Mouse (Mus musculus) thymus, postnatal 14 days (tissue): ENCODE data around the gene Rpusd1.
"Not testable (repeated sequence)": the region's sequence is repeated elsewhere in the genome, so short reads cannot be mapped to it uniquely, and the experiment has no call there.

Source experiments
- DNase-seq: peaks from one replicate; pipeline ENCODE4 v3.0.0; 2021

Gene Rpusd1

GRCm38 (mm10) chr17:25738861-25739260 is 11.4 kb downstream of the Rpusd1 start:
- no peak for DNase-seq

GRCm38 (mm10) chr17:25741471-25741870 is 14.0 kb downstream of the Rpusd1 start:
- DNase-seq = not testable (repeated sequence)

- no peak for DNase-seq
These were observed 16.4 kb downstream of the Rpusd1 start for GRCm38 (mm10) chr17:25743831-25744230.

- DNase-seq = no peak
These were observed 16.8 kb downstream of the Rpusd1 start for GRCm38 (mm10) chr17:25744311-25744710.

GRCm38 (mm10) chr17:25748238-25748637 is 20.8 kb downstream of the Rpusd1 start:
- no peak for DNase-seq

DNA sequence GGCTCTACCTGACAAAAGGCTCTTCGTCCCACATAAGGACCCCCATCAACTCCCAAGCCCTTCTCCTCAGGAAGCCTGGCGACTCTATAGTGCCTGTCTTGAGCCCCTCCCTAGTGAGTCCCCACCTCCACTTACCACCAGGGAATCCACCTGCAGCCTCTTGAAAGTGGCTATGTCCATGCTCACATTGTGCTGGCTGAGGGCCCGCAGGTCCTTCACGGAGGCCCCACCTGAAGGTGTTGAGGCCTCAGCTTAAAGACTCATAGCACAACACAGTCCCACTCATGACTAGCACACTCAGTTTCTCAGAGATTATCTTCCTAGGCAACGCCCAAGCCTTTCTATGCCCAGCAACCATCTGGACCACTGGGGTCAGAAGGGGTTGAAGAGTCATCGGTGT is 21.8 kb downstream of the Rpusd1 start:
- no peak for DNase-seq

DNA sequence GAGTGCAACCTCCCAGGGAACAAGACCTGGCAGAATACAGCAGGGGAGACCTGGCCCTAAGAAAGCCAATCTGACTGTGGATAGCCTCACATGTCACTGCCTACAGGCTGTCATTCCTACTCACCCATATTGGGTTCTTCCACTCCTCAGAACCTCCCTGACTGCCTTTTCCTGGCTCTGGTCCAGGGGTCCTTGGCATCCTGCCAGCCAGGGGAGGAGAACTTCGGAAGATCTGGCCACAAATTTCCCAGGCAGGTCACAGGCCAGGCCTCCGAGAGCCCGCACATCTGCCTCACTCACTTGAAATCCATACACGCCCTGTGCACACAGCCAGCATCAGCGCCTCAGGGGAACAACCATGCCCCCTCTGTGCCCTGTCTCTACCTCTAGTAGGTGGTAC is 24.0 kb downstream of the Rpusd1 start:
- no peak for DNase-seq

DNA sequence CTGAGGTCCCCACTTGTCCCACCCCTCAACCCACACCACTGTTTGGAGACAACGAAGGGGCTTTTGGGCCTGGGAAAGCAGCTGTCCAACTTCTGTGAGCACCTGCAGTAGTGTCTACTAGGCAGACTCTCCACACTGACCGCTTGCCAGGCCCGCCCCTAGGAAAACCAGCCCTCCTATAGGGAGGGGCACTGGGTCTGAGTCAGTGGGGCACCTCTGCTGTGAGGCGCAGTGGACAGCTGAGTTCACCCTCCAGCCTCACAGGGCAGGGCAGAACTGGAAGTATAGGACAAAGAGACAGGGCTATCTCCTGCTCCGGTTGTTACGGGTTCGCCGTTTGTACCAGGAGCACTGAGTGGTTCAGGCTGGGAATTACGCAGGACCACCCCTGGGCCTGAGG is 26.8 kb downstream of the Rpusd1 start, which contains the start of gene Msln:
TSS of gene Msln (minus strand) at position 138 of the 400 bp plus-strand sequence.
- no peak for DNase-seq

DNA sequence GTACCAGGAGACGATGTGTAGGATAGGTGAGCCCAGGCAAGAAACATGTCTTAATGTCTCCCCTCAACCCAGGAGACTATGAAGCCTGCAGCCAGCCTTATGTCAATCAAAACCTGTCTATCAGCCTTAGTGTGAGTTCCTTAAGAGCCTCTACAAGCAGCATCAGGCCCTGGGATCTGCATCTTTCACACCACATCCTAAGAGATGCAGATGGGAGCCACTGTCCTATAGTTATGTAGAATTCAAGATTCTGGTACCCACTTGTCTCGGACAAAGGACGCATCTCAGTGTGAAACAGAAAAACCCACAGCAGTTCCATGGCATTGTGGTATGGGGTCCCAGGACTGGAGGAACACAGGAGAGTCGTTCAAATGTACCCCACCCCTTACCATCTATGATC is 27.6 kb downstream of the Rpusd1 start:
- no peak for DNase-seq

GRCm38 (mm10) chr17:25755627-25756377 is 28.3 kb downstream of the Rpusd1 start:
- DNase-seq = no peak

- no peak for DNase-seq
These were observed 29.1 kb downstream of the Rpusd1 start for GRCm38 (mm10) chr17:25756378-25757242.

- no peak for DNase-seq
These were observed 30.2 kb downstream of the Rpusd1 start for GRCm38 (mm10) chr17:25757691-25758090.

DNA sequence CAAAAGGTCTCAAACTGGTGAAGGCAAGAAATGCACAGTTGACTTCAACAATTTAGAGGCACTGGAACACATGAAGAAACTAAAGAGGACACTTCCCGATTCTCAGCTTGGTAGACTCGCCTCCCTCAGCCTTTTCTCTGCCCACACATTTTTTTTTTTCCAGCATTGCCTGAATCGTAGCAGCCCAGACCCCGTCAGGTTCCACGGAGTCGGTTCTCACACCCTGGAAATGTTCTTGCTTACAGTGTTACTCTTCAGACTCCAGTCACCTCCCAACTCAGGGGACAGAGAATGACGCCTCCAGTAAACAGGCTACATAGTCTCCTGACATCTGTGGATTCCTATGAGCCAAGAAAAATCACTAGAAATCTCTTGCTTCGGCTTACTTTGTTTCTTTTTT is 32.7 kb downstream of the Rpusd1 start:
- DNase-seq = no peak

DNA sequence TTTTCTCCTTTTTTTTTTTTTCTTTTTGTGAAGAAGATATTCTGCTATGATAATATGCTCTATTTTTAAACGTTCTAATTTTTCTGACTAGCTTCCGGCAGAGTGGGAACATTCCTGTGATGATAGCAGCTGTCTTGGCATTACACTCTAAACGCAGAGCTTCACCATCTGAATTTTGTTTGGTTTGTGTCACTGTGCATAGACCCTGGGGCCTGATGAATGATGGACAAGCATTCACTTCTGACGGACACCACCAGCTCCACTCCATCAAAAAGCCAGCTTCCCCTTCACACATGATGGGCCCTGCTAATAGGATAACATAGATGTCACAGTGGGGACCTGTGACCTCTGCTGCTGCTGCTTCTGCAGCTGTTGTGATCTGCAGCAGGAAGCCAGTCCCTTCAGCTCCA is 34.1 kb downstream of the Rpusd1 start:
- DNase-seq = no peak

DNA sequence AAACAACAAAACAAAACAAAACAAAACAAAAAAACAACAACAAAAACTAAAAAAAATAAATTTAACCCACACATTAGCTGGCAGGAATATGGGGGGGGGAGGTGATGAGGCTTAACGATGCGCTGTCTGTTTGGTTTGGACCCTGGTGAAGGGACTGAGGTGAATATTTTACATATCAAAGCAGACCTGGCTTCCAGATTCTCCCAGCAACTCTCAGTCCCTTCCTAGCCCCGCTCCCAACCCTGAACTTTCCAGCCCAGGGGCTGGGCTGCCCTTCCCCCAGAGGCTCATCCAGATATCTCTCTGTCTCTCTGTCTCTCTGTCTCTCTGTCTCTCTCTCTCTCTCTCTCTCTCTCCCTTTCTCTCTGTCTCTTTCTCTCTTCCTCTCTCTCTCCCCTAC is 35.1 kb downstream of the Rpusd1 start:
- no peak for DNase-seq

DNA sequence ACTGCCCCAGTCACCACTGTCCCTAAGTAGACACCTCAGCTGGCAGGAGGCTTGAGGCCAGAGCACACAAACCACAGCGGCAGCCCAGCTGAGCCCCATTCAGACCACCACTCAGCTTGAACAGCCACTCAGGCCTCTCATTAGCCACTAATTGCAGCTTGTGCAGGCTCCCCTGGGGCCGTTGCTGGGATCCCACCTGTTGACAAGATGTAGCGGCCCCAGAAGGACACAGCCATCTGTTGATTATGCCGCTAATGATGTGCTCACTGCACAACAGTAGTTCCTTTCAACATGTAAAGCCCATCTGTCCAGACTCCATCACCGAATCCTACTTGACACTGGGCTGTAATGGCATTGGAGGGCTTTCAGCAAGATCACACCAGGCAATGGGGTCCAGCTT is 38.4 kb downstream of the Rpusd1 start:
- DNase-seq = no peak

DNA sequence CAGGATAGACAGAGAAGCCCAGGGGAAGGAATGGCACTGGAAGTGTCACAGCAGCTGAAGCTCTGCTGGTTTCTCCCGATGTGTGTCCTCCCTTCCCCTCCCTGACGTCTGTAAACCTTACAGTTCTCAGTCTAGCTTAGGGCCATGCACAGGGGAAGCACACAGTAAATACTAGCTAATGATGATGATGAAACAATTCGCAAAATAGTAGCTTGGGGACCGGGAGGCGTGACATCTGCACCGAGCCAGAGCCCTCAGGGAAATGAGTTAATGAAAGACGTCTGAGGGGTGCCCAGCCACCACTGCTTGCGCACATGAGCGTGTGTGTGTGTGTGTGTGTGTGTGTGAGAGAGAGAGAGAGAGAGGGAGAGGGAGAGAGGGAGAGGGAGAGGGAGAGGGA is 41.9 kb downstream of the Rpusd1 start:
- no peak for DNase-seq

- DNase-seq = peak; percentile 97
These were observed 46.2 kb downstream of the Rpusd1 start, which contains the start of gene Narfl for GRCm38 (mm10) chr17:25773549-25774120. Narfl (plus strand) TSS chr17:25773776.

GRCm38 (mm10) chr17:25775318-25776062 is 48.0 kb downstream of the Rpusd1 start:
- no peak for DNase-seq

- no peak for DNase-seq
These were observed 50.5 kb downstream of the Rpusd1 start for GRCm38 (mm10) chr17:25777948-25778347.
